Mouse (Mus musculus) erythroblast, embryonic 14.5 days (primary cell): Measurements from ENCODE around the gene Slc35g1.

Source experiments
- GATA1 ChIP-seq: IDR thresholded peaks from 2 replicates; pipeline ENCODE4 v1.6.1; 2012; ENCODE audit warnings: low read length, inconsistent platforms, mixed read lengths
- TAL1 ChIP-seq: IDR thresholded peaks from 3 replicates; pipeline ENCODE4 v1.6.1; 2012; ENCODE audit warnings: low read length, inconsistent platforms, mixed read lengths

GRCm38 (mm10) chr19:38445758-38446157, 50.0 kb downstream of the Slc35g1 start:
- TF ChIP-seq GATA1: no peak
- TF ChIP-seq TAL1: no peak
